Mouse (Mus musculus) intestine, postnatal 0 days (tissue): ENCODE results near the gene Tuba1a. TPM values are rescaled to one million over a fixed set of nuclear protein-coding genes. Genes with fewer than 3 reads are reported as not detected.
"Not testable (repeated sequence)": the region's sequence is repeated elsewhere in the genome, so short reads cannot be mapped to it uniquely, and the experiment has no call there.

ENCODE experiments used
- ATAC-seq: fragments of 200-750 bp; cut with Nextera tagmentation; 2 replicates; pipeline ENCODE4 v1.8.0; 2017; ENCODE audit warnings: mild to moderate bottlenecking, moderate TSS enrichment, moderate library complexity
- H3K27ac ChIP-seq: fragments of 300-500 bp; sonication (generic); 2 replicates; pipeline ENCODE4 v1.5.1; 2014; ENCODE audit warnings: mild to moderate bottlenecking, low read depth, low read length, moderate library complexity
- H3K27me3 ChIP-seq: fragments of 300-500 bp; sonication (generic); replicated peaks from 2 replicates; pipeline ENCODE4 v1.6.1; 2014; ENCODE audit warnings: low read length, mixed read lengths; ENCODE audit not compliant: control insufficient read depth, insufficient read depth
- H3K36me3 ChIP-seq: fragments of 300-500 bp; sonication (generic); 2 replicates; pipeline ENCODE4 v1.6.1; 2014; ENCODE audit warnings: mild to moderate bottlenecking, moderate library complexity; ENCODE audit not compliant: control insufficient read depth, insufficient read depth
- H3K4me1 ChIP-seq: fragments of 300-500 bp; sonication (generic); replicated peaks from 2 replicates; pipeline ENCODE4 v1.6.1; 2014; ENCODE audit warnings: antibody characterized with exemption, low read length, mixed read lengths; ENCODE audit not compliant: control insufficient read depth, insufficient read depth
- H3K4me2 ChIP-seq: fragments of 300-500 bp; sonication (generic); replicated peaks from 2 replicates; pipeline ENCODE4 v1.6.1; 2014; ENCODE audit warnings: low read depth, mild to moderate bottlenecking, moderate library complexity
- H3K4me3 ChIP-seq: fragments of 300-500 bp; sonication (generic); 2 replicates; pipeline ENCODE4 v1.5.1; 2014; ENCODE audit warnings: low read depth, low read length
- H3K9ac ChIP-seq: fragments of 300-500 bp; sonication (generic); 2 replicates; pipeline ENCODE4 v1.6.1; 2014; ENCODE audit warnings: mild to moderate bottlenecking, low read depth, low read length
- H3K9me3 ChIP-seq: fragments of 300-500 bp; sonication (generic); 2 replicates; pipeline ENCODE4 v1.6.1; 2016; ENCODE audit warnings: mixed run types; ENCODE audit not compliant: control insufficient read depth
- CTCF ChIP-seq: sonication (generic); IDR thresholded peaks from 2 replicates; pipeline ENCODE4 v1.5.1; 2016; ENCODE audit warnings: low read depth, mild to moderate bottlenecking, control low read depth, antibody characterized with exemption, moderate library complexity
- WGBS: fragments of 180-500 bp; shearing (Covaris S2); extraction: QIAGEN DNeasy Blood & Tissue Kit; methylation state at CpG from one replicate; pipeline ENCODE4 v1.1.7; 2014; 5-methylcytosine and 5-hydroxymethylcytosine counted together
- polyA plus RNA-seq: library from polyadenylated mRNA; unstranded; fragments of >200 nt; fragmentation: Nextera tagmentation; extraction: Ambion mirVana; gene quantifications from 2 replicates; pipeline ENCODE4 v1.2.1, GENCODE M21; 2015

The Tuba1a gene
- polyA plus RNA-seq, 1 experiment from 2014 or later, result 503 TPM

- no peak for TF ChIP-seq CTCF
- ATAC-seq, result no peak
- no peaks in the 10 kb centered on the region for H3K4me1 ChIP-seq
- no peak overlapping the region for H3K9ac ChIP-seq
- no peaks in the 10 kb centered on the region for H3K36me3 ChIP-seq
- no peak overlapping the region for H3K4me2 ChIP-seq
- no peaks in the 10 kb centered on the region for H3K27me3 ChIP-seq
- no peaks in the 10 kb centered on the region for H3K9me3 ChIP-seq
- 76% methylated on average over 20 of the region's 20 CpGs for WGBS
- no peak overlapping the region for H3K4me3 ChIP-seq
- H3K27ac ChIP-seq, result no peak overlapping the region
These were observed 25.1 kb upstream of the Tuba1a start for GRCm38 (mm10) chr15:98978409-98979172.

GRCm38 (mm10) chr15:98977759-98978408 is 24.4 kb upstream of the Tuba1a start:
- Histone ChIP-seq H3K4me1 (no peaks in the 10 kb centered on the region), H3K4me3 (no peak overlapping the region), H3K27ac (no peak overlapping the region), H3K9ac (no peak overlapping the region), H3K27me3 (no peaks in the 10 kb centered on the region), H3K36me3 (no peaks in the 10 kb centered on the region), H3K4me2 (no peak overlapping the region), H3K9me3 (no peaks in the 10 kb centered on the region)
- ATAC-seq, result no peak
- 73% methylated on average over 14 of the region's 14 CpGs for WGBS
- no peak for TF ChIP-seq CTCF

- H3K9me3 ChIP-seq, result no peaks in the 10 kb centered on the region
- H3K9ac ChIP-seq, result no peak overlapping the region
- H3K36me3 ChIP-seq, result no peaks in the 10 kb centered on the region
- no peaks in the 10 kb centered on the region for H3K4me1 ChIP-seq
- H3K27me3 ChIP-seq, result no peaks in the 10 kb centered on the region
- no peak for ATAC-seq
- WGBS, result 73% methylated on average over 21 of the region's 21 CpGs
- TF ChIP-seq CTCF, result no peak
- no peak overlapping the region for H3K4me3 ChIP-seq
- no peak overlapping the region for H3K27ac ChIP-seq
- H3K4me2 ChIP-seq, result no peak overlapping the region
These were observed 23.6 kb upstream of the Tuba1a start for GRCm38 (mm10) chr15:98976763-98977758.

DNA sequence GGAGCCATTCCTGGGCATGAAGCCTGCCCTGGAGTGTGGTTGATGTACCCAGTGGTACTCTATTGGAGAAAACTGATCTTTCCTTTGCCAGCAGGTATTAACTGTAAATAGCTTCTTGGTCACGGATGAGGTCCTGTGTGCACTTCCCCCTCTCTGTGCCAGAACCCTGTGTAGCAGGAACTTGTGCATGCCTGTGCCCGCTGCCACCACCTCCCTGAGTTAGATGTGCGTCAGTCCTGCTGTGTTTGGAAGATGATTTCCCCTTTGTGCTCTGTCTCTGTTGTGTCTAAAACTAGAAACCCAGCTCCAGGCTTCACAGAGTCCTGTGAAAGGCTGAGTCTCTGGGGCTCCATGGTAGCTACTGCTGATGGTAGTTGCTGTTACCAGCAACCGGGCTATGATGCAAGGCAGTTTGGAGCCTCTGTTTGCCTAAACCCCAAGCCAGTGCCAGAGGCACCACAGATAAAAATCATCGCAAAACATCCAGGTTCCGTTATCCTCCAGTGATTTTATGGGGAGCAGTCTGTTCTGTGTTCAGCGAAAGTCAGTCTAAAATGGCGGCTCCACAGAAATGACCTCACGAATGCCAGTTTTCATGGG is 19.6 kb upstream of the Tuba1a start:
- Histone ChIP-seq H3K4me2 (no peak overlapping the region), H3K9me3 (no peaks in the 10 kb centered on the region), H3K27me3 (no peaks in the 10 kb centered on the region), H3K9ac (no peak overlapping the region), H3K27ac (no peak overlapping the region), H3K36me3 (no peaks in the 10 kb centered on the region), H3K4me1 (no peaks in the 10 kb centered on the region), H3K4me3 (no peak overlapping the region)
- no peak for TF ChIP-seq CTCF
- ATAC-seq, result no peak
- 79% methylated on average over 9 of the region's 9 CpGs for WGBS

DNA sequence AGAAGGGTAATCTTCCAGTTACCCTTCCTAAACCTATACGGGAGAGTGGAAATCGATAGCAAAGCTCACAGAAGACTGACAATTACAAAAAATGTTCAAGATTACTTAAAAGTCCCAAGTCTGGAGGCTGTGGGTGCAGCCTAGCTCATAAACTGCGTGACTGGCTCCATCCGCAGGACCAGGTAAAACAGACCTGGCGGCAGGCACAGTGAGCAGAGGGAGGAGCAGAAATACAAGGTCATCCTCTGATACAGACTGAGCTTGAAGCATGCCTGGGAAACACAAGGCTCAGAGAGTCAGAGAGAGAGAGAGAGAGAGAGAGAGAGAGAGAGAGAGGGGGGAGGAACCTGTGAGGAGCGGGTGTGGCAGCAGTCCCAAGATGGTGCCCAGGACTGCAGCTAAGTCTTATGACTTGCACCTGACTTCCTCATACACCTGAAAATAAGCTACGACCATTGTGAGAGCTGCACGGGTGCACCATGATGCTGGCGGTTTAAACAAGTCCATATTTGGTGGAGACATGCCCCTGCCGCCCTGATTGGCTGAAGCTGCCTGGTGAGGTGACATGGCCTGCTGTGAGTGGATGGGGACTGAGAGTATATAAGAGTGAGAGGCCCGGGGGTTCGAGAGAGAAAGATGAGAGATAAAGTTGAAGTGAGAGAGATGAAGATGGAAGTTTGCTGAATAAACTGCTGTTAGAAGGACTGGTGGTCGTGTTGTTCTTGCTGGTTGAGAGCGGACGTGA is 18.2 kb upstream of the Tuba1a start:
- not testable (repeated sequence) for H3K4me3 ChIP-seq, H3K36me3 ChIP-seq, H3K9ac ChIP-seq, ATAC-seq, H3K9me3 ChIP-seq, H3K4me1 ChIP-seq, H3K27me3 ChIP-seq, H3K4me2 ChIP-seq, H3K27ac ChIP-seq
- WGBS, result 60% methylated on average over 15 of the region's 15 CpGs
